Mouse (Mus musculus) liver, embryonic 14.5 days (tissue): Measurements from ENCODE around the gene Pnmal2. TPM values are rescaled to one million over a fixed set of nuclear protein-coding genes. Genes with fewer than 3 reads are reported as not detected.

Source experiments
- ATAC-seq: fragments of 200-750 bp; cut with Nextera tagmentation; 2 replicates; pipeline ENCODE4 v1.8.0; 2017; ENCODE audit warnings: moderate number of reproducible peaks, mild to moderate bottlenecking, moderate library complexity; ENCODE audit not compliant: insufficient read depth
- DNase-seq, 3 experiments: peaks; one replicate each; pipeline ENCODE4 v3.0.0-alpha.2; 2012 to 2013; ENCODE audit warnings: low read depth in 3 of 3, low spot score in 3 of 3
- H3K27ac ChIP-seq: fragments of 300-500 bp; sonication (generic); 2 replicates; pipeline ENCODE4 v1.5.1; 2014; ENCODE audit warnings: moderate library complexity, mild to moderate bottlenecking, control low read depth, inconsistent platforms
- H3K27me3 ChIP-seq: fragments of 300-500 bp; sonication (generic); 2 replicates; pipeline ENCODE4 v1.6.1; 2014; ENCODE audit warnings: mild to moderate bottlenecking, low read length, moderate library complexity; ENCODE audit not compliant: control insufficient read depth, insufficient read depth
- H3K36me3 ChIP-seq: fragments of 300-500 bp; sonication (generic); replicated peaks from 2 replicates; pipeline ENCODE4 v1.6.1; 2014; ENCODE audit warnings: low read depth; ENCODE audit not compliant: control insufficient read depth, insufficient read depth
- H3K4me1 ChIP-seq, 2 experiments: fragments of 200-500 bp in 1 of 2; fragments of 300-500 bp in 1 of 2; sonication (generic) in 1 of 2; replicated peaks; 2 replicates each; pipeline ENCODE4 v1.6.1; 2012 to 2014; ENCODE audit warnings: antibody characterized with exemption in 1 of 2, inconsistent platforms in 1 of 2, low read length in 1 of 2; ENCODE audit not compliant: control insufficient read depth in 2 of 2, insufficient read depth in 2 of 2
- H3K4me2 ChIP-seq: fragments of 300-500 bp; sonication (generic); 2 replicates; pipeline ENCODE4 v1.6.1; 2014; ENCODE audit warnings: low read depth, mild to moderate bottlenecking, control low read depth, moderate library complexity
- H3K4me3 ChIP-seq, 2 experiments: fragments of 200-500 bp in 1 of 2; fragments of 300-500 bp in 1 of 2; sonication (generic) in 1 of 2; 2 replicates each; pipeline ENCODE4 v1.5.1; 2012 to 2014; ENCODE audit warnings: low read depth in 2 of 2, low read length in 2 of 2, mild to moderate bottlenecking in 2 of 2, control low read depth in 1 of 2, inconsistent platforms in 1 of 2, moderate library complexity in 1 of 2; ENCODE audit not compliant: insufficient read depth in 1 of 2
- H3K9ac ChIP-seq: fragments of 300-500 bp; sonication (generic); replicated peaks from 2 replicates; pipeline ENCODE4 v1.6.1; 2014; ENCODE audit warnings: mild to moderate bottlenecking, control low read depth, moderate library complexity
- H3K9me3 ChIP-seq: fragments of 300-500 bp; sonication (generic); 2 replicates; pipeline ENCODE4 v1.6.1; 2016; ENCODE audit warnings: low read length, mixed read lengths; ENCODE audit not compliant: control insufficient read depth
- CTCF ChIP-seq: IDR thresholded peaks from 2 replicates; pipeline ENCODE4 v1.5.1; 2016; ENCODE audit warnings: antibody characterized with exemption, low read depth, control low read depth
- EP300 ChIP-seq: IDR thresholded peaks from 2 replicates; pipeline ENCODE4 v1.6.1; 2016; ENCODE audit warnings: antibody characterized with exemption, low read depth
- WGBS: fragments of 180-500 bp; shearing (Covaris S2); extraction: QIAGEN DNeasy Blood & Tissue Kit; methylation state at CpG from one replicate; pipeline ENCODE4 v1.1.7; 2014; ENCODE audit not compliant: insufficient replicate concordance; 5-methylcytosine and 5-hydroxymethylcytosine counted together
- polyA plus RNA-seq, 2 experiments: library from polyadenylated mRNA; depleted of rRNA in 1 of 2; stranded (reverse) in 1 of 2; unstranded in 1 of 2; fragments of >200 nt; fragmentation: Nextera tagmentation in 1 of 2; extraction: Ambion mirVana in 1 of 2; gene quantifications; 2 replicates each; pipeline versions ENCODE4 v1.2.1 to v1.2.3; 2012 to 2014

Pnmal2 gene
- polyA plus RNA-seq, 2 experiments = 0.04 to 0.08 TPM

DNA sequence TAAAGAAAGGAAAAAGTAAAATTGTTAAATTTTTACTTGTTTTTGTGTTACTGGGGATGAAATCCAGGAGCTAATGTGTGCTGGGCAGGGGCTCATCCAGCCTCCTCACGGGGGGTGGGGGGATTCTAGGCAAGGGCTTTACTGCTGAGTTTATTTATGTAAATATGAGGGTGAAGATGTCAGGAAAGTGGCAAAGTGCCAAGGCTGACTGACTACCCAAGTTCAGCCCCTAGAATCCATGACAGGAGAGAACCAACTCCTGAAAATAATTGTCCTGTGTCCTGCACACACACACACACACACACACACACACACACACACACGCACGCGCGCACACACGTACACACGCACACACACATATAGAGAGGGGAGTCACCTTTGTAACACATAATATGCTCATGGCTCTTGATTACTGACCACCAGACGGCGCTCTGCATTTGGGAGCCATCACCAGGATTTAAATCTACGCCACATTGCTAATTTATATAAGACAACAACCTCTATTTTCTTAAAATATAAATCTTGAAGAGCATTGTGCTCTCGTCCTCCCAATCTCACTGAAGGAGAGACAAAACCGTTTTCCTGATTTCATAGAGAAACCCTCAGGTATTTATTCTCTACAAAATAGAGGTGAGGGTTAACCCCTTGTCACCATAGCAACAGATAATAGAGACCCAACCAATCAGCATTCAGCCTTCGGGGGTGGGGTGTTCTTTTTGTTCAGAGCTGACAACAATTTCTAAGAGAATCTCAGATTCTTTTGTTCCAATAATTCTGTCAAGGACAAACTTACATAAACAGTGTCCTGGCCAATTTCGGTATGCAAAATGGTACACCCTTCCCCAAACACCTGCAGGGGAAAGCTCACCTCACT is 11.5 kb upstream of the Pnmal2 start:
- 24% methylated on average over 14 of the region's 14 CpGs for WGBS
- H3K4me1 ChIP-seq = no peaks in the 10 kb centered on the region
- H3K27ac ChIP-seq = no peak overlapping the region
- H3K36me3 ChIP-seq = no peaks in the 10 kb centered on the region
- H3K4me3 ChIP-seq = no peak overlapping the region
- ATAC-seq (no peak), DNase-seq (peak in 2 of 3 experiments; percentile 64 to 66)
- no peak overlapping the region for H3K4me2 ChIP-seq
- no peaks in the 10 kb centered on the region for H3K27me3 ChIP-seq
- no peak overlapping the region for H3K9ac ChIP-seq
- no peaks in the 10 kb centered on the region for H3K9me3 ChIP-seq
- TF ChIP-seq CTCF (peak; percentile 77), EP300 (no peak)

DNA sequence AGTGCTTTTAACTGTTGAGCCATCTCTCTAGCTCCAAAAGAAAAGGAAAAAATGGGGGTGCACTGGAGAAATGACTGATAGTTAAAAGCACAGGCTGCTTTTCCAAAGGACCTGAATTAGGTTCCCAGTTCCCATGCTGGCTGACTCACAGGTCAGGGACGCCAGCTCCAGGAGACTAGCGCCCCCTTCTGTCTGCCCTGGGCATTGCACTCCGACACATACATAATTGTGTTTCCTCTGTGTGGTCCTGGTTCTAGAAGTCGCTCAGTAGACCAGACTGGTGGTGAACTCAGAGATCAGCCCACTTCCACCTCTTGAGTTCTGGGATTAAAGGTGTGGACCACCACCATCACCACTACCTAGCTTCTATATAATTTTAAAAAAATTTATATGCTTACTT is 7.2 kb upstream of the Pnmal2 start:
- Histone ChIP-seq H3K36me3 (no peaks in the 10 kb centered on the region), H3K9me3 (no peaks in the 10 kb centered on the region), H3K4me1 (no peaks in the 10 kb centered on the region), H3K27ac (no peak overlapping the region), H3K4me3 (no peak overlapping the region), H3K9ac (no peak overlapping the region), H3K4me2 (no peak overlapping the region), H3K27me3 (peaks cover 2% of the 10 kb centered on the region; the same call in 1 of the 2 replicates)
- ATAC-seq = no peak
- peak; percentile 77 for TF ChIP-seq CTCF
- no peak for TF ChIP-seq EP300
- WGBS = 40% methylated on average over 4 of the region's 4 CpGs
- DNase-seq = no peak

DNA sequence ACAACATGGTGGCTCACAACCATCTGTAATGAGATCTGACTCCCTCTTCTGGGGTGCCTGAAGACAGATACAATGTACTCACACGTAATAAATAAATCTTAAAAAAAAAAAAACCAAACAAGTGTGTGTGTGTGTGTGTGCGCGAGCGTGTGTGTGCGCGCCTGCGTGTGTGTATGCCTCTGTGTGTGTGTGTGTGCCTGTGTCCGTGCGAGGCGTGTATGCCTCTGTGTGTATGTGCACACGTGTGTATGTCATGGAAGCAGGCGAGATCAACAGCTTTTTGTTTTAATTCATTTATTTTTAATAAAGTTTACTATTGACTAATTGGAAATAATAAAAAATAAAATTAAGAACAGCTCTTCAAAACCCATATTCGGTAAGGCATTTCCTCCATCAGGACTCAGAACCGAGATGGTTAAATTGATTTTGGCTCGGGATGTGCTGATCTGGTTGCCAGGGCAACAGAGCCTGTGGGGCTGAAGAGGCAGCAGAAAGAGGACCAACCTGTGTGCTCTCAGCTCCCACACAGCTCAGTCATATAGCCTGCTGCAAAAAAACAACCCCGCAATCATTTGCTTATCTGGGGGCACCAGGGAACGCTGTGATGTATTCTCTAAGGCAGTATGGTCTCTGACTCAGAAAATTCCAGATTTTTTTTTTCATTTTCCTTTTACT is 6.2 kb upstream of the Pnmal2 start:
- Histone ChIP-seq H3K27me3 (peaks cover 2% of the 10 kb centered on the region; the same call in 1 of the 2 replicates), H3K36me3 (no peaks in the 10 kb centered on the region), H3K9ac (no peak overlapping the region), H3K4me2 (no peak overlapping the region), H3K4me1 (no peaks in the 10 kb centered on the region), H3K27ac (no peak overlapping the region), H3K4me3 (no peak overlapping the region), H3K9me3 (no peaks in the 10 kb centered on the region)
- 66% methylated on average over 17 of the region's 17 CpGs for WGBS
- DNase-seq (no peak), ATAC-seq (no peak)
- TF ChIP-seq CTCF (no peak), EP300 (no peak)

DNA sequence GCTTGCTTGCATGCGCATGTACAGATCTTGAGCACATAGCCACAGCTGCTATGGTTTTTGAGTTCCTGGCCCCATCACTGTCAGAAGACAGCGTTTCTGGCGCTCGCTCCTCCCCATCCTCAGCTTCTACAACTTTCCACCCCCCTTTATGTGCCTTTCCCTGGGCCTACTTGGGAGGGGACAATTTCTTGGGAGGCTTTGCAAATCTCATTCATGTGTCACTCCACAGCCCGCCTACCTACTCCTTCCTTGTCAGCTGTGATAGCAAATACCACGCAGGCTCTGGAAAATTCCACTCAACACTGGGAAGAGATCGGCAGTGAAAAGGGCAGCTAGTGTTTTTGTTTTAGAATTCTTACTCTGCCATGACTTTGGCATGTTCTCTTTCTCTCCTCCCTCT is 4.2 kb upstream of the Pnmal2 start:
- Histone ChIP-seq H3K9ac (no peak overlapping the region), H3K4me3 (no peak overlapping the region), H3K36me3 (no peaks in the 10 kb centered on the region), H3K4me2 (no peak overlapping the region), H3K9me3 (no peaks in the 10 kb centered on the region), H3K4me1 (no peaks in the 10 kb centered on the region), H3K27me3 (peaks cover 22% of the 10 kb centered on the region), H3K27ac (no peak overlapping the region)
- WGBS = 50% methylated on average over 7 of the region's 7 CpGs
- no peak for ATAC-seq
- no peak for DNase-seq
- no peak for TF ChIP-seq CTCF
- TF ChIP-seq EP300 = no peak

DNA sequence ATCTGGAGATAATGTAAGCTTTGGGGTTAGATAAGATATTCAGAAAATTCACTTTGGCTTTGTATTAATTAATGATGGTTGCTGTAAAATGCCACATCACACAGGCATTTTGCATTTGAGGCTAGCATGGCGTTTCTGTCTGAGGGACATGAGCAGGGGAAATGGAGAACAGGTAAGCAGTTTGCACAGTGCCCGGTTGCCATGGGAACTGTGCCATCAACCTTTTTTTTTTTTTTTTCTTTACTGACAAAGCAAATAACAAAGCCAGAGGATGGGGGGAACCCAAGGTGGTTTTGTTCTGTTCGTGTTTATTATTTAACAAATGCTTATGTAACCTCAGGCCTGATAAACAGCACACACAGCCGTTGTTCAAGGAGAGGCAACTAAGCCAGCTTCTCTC is 1.6 kb upstream of the Pnmal2 start:
- no peak overlapping the region for H3K9ac ChIP-seq
- peaks cover 48% of the 10 kb centered on the region for H3K27me3 ChIP-seq
- ATAC-seq (no peak), DNase-seq (no peak)
- no peak overlapping the region for H3K4me3 ChIP-seq
- no peaks in the 10 kb centered on the region for H3K9me3 ChIP-seq
- H3K27ac ChIP-seq = no peak overlapping the region
- no peak for TF ChIP-seq CTCF
- no peak for TF ChIP-seq EP300
- H3K4me1 ChIP-seq = no peaks in the 10 kb centered on the region
- H3K4me2 ChIP-seq = no peak overlapping the region
- 43% methylated on average over 4 of the region's 4 CpGs for WGBS
- H3K36me3 ChIP-seq = no peaks in the 10 kb centered on the region
